Mouse (Mus musculus) adrenal gland, adult 8-10 months (tissue): ENCODE measurements at regions not wholly inside any gene's neighbourhood (a gene's known extent, or its start where the extent isn't known, plus 50 kb on each side); places are given as distances from the start of the nearest gene placed in this dataset.

Source experiments
- DNase-seq: peaks from one replicate; pipeline ENCODE4 v3.0.0; 2022

GRCm38 (mm10) chr6:108606231-108606630, 54.2 kb upstream of the Bhlhe40 start:
- peak; percentile 80 for DNase-seq

- no peak for DNase-seq
Measured at GRCm38 (mm10) chr6:108608308-108608707, 52.1 kb upstream of the Bhlhe40 start.
